Mouse (Mus musculus) WW6 (cell line): ENCODE results near the gene Clpx.
A peak's percentile ranks its signal among the peaks of the same experiment; 100 is the strongest.
"Not testable (repeated sequence)": the region's sequence is repeated elsewhere in the genome, so short reads cannot be mapped to it uniquely, and the experiment has no call there.

Experiments
- DNase-seq: peaks from one replicate; pipeline ENCODE4 v3.0.0-alpha.2; 2013; ENCODE audit warnings: low read depth, low spot score

The Clpx gene

GRCm38 (mm10) chr9:65293973-65294715 lies at the start of gene Clpx:
TSS of gene Clpx (plus strand) at chr9:65294260.
- DNase-seq = peak; percentile 93

GRCm38 (mm10) chr9:65247502-65248376 lies 46.3 kb upstream of the Clpx start:
- DNase-seq = no peak

- no peak for DNase-seq
Measured at GRCm38 (mm10) chr9:65248377-65248690, 45.7 kb upstream of the Clpx start.

GRCm38 (mm10) chr9:65252026-65252425 lies 42.0 kb upstream of the Clpx start:
- no peak for DNase-seq

- DNase-seq = no peak
Measured at GRCm38 (mm10) chr9:65255906-65256600, 38.0 kb upstream of the Clpx start.

- no peak for DNase-seq
Measured at GRCm38 (mm10) chr9:65257218-65257910, 36.7 kb upstream of the Clpx start.

GRCm38 (mm10) chr9:65259366-65259765 lies 34.7 kb upstream of the Clpx start:
- DNase-seq = no peak

- no peak for DNase-seq
Measured at GRCm38 (mm10) chr9:65261591-65262230, 32.3 kb upstream of the Clpx start.

GRCm38 (mm10) chr9:65262641-65263120 lies 31.4 kb upstream of the Clpx start:
- no peak for DNase-seq

- DNase-seq = no peak
Measured at GRCm38 (mm10) chr9:65264959-65265358, 29.1 kb upstream of the Clpx start, which contains the start of gene Cilp. TSS of gene Cilp (plus strand) at chr9:65265180.

- DNase-seq = no peak
Measured at GRCm38 (mm10) chr9:65267742-65268515, 26.1 kb upstream of the Clpx start.

GRCm38 (mm10) chr9:65273048-65273809 lies 20.8 kb upstream of the Clpx start:
- DNase-seq = no peak

- no peak for DNase-seq
Measured at GRCm38 (mm10) chr9:65273873-65274272, 20.2 kb upstream of the Clpx start.

GRCm38 (mm10) chr9:65274851-65275250 lies 19.2 kb upstream of the Clpx start:
- not testable (repeated sequence) for DNase-seq

GRCm38 (mm10) chr9:65275810-65276530 lies 18.1 kb upstream of the Clpx start:
- DNase-seq = no peak

- DNase-seq = no peak
Measured at GRCm38 (mm10) chr9:65281536-65282151, 12.4 kb upstream of the Clpx start.

GRCm38 (mm10) chr9:65283301-65283700 lies 10.8 kb upstream of the Clpx start:
- DNase-seq = no peak

GRCm38 (mm10) chr9:65288252-65288651 lies 5.8 kb upstream of the Clpx start:
- DNase-seq = not testable (repeated sequence)
